Mouse (Mus musculus): ENCODE measurements at regions not wholly inside any gene's neighbourhood (a gene's known extent, or its start where the extent isn't known, plus 50 kb on each side); places are given as distances from the start of the nearest gene placed in this dataset.
"Not testable (repeated sequence)": the region's sequence is repeated elsewhere in the genome, so short reads cannot be mapped to it uniquely, and the experiment has no call there.

- DNase-seq (ENCODE audit: low spot score), result no peak
Measured at GRCm38 (mm10) chr17:43139916-43140315, 123.6 kb downstream of the Tnfrsf21 start.

- DNase-seq (ENCODE audit: low spot score), result no peak
Measured at GRCm38 (mm10) chr17:43141740-43142139, 125.4 kb downstream of the Tnfrsf21 start.

GRCm38 (mm10) chr17:43145749-43146148 lies 124.4 kb upstream of the Adgrf1 start:
- DNase-seq (ENCODE audit: low spot score), result no peak

GRCm38 (mm10) chr17:43147935-43148334 lies 122.2 kb upstream of the Adgrf1 start:
- peak; percentile 70 for DNase-seq (ENCODE audit: low spot score)

- DNase-seq (ENCODE audit: low spot score), result no peak
Measured at GRCm38 (mm10) chr17:43152620-43153019, 117.5 kb upstream of the Adgrf1 start.

DNA sequence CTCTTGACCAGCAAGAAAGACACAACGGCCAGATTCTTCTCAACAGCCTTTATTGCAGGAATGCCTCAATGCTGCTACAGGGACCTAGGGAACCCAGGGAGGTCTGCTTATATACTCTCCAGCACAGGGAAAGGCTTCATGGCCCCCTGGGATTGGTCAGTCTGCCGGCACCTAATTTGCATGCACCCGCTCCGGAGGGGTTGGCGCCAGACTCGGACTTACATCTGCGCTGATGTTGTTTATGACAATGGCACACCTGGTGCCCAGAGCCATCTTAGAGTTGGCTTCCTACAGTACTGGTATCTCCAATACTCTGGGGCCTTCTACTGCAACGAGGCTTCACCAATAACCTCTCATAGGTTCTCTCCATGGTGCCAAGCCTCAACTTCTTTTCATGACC lies 114.9 kb upstream of the Adgrf1 start:
- DNase-seq (ENCODE audit: low spot score), result not testable (repeated sequence)

DNA sequence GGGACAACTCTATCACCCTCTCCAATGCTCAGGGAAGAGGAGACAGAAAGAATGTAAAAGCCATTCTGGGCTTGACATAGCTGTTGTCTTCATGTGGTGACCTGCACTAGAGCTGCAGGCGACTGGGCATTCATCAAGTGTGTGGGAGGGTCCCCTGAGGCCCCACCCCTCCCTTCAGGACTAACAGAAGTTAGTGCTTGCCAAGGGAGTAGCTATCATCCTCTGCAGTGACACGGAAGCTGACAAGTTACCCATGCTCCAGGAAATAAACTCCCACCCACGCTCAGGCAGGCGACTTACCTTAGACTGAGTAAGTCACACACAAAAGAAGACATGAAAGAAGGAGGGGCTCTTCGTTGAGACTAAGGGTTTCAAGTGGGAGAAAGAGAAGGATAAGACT lies 114.0 kb upstream of the Adgrf1 start:
- DNase-seq (ENCODE audit: low spot score), result no peak

DNA sequence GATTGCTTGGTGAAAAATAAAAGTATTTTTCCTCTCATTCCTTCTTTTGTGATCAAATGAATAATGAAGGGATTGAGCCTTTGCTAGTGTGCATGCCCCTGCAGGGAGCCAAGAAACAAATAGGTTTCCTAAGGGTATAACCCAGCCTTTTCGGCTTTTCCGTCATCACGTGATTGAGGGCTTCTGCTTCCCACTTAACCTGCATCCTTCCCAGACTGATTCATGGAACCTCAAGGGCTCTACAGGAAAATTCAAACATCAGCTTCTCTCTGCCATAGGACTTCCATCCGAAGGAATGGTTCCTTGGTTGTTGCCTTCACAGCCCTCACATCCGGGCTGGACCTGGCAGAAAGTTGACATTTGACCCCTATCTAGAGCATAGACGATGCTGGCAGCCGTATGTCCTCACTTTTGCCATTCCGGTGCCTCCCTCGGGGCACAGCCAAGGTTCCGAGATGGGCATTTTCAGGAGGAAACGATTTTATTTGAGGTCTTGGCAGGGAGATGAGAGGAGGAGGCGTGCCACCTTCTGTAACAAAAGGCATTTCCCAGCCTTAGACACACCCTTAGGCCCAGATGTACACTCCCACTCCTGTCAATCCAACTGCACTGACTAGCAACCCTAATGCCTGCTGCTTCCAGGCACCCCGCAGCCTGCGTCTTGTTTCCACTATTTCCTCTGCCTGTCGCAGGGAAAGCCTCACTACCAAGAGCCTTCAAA lies 112.2 kb upstream of the Adgrf1 start:
- DNase-seq (ENCODE audit: low spot score), result peak; percentile 75

DNA sequence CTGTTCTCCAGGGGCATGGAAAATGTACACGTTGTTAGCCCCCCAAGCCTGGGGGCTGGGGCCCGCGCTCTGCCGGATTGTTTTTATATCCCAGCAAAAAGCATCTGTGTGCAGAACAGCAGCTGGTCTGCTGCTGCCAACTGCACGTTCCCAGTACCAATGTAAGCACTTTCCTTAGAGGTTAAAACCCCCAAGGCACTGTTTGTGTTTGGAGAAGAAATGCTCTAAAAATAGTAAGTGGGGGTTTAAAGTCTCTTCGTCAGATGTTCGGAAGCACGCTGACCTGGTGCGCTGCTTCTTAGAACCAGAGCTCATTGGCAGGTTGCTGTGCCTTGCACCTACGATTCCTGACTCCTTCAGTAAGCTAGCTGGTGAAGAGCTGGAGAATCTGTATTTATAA lies 111.4 kb upstream of the Adgrf1 start:
- peak; percentile 24 for DNase-seq (ENCODE audit: low spot score)

DNA sequence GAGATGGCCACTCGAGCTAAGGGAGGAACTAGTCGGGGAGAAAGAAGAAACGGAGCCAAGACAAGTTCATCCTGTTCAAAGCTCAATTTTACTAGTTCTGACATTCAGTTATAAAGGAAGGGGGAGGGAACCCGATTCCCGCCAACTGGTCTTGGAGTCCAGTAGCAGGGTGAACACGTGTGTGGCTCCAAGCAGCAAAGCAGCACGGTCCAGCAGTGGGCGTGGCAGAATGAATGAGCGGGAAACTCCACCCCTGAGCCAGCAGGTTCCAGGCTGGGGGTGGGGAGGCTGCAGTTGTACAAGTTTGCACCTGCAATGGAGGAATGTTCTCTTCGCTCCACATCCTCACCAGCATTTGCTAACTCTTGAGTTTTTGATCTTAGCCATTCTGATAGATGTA lies 108.8 kb upstream of the Adgrf1 start:
- DNase-seq (ENCODE audit: low spot score), result not testable (repeated sequence)

- no peak for DNase-seq (ENCODE audit: low spot score)
Measured at GRCm38 (mm10) chr17:43163126-43163525, 107.0 kb upstream of the Adgrf1 start.

DNA sequence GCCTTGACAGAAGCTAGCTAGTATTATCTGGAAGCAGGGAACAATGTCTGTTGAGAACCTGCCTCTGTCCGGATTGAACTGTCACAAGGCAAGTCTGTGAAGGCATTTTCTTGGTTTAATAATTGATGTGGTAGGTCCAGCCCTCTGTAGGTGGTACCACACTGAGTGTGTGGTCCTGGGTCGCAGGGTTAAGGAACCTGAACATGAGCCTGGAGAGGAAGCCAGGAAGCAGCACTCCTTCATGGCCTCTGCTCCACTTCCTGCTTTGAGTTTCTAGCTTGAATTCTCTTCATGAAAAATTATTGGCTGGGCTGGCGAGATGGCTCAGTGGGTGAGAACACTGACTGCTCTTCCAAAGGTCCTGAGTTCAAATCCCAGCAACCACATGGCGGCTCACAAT lies 104.0 kb upstream of the Adgrf1 start:
- no peak for DNase-seq (ENCODE audit: low spot score)

GRCm38 (mm10) chr17:43169435-43169834 lies 100.7 kb upstream of the Adgrf1 start:
- DNase-seq (ENCODE audit: low spot score), result no peak

DNA sequence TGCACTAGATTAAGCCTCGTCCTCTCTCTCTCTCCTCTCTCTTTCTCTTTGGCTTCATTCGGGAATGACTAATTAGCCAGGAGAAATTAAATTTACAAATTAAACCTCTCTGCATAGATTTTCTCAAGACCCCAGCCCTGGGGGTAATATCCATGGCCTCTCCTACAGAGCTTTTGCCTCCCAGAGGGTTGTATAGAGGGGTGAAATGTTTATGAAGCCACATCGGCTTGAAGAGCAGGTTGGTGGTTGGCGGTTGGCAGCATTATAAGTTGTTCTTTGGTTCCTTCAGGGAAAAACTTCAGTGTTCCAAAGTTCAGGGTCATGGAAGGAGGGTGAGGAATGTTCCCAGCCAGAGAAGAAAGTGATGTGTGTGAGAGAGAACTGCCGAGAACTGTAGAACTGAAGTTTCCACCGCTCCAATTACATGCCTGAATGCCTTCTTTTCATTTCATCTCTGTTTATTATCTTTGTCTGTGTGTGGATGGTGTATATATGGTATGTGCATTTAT lies 97.4 kb upstream of the Adgrf1 start:
- no peak for DNase-seq (ENCODE audit: low spot score)

DNA sequence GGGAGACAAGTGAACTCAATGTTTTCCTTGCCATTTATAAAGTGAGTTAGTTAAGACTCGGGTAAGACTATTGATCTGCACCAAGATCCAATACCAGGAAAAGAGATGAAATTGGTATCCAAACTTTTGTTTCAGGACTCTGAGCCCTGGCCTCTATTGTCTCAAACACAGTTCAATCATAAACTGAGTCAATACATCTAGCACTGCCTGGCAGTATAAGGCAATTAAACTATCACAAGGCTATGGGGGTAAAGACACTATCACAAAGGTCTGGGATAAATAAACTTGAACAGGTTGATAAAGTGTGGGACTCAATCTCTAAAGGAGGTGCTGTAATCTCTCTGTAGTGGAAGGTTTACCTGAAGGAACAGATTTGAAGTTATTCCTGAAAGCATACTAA lies 95.3 kb upstream of the Adgrf1 start:
- no peak for DNase-seq (ENCODE audit: low spot score)

DNA sequence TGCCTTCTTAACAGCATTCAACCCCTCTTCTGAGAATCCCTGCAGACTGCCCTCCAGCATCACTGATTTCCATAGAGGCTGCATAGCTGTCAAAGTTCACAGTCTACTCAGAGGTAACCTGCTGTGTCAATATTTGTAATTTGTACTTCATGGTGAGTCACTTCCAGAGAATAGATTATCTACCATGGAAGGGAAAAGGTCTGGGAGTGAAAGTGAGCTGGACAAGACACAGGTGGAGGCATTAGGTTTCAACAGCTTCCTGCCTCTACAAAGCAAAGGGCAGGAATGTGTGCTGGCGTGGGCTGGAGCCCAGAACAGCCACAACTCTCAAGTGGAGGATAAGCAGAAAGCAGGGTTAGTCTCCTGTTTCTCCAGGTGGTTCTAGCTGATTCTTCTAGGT lies 92.9 kb upstream of the Adgrf1 start:
- DNase-seq (ENCODE audit: low spot score), result no peak

DNA sequence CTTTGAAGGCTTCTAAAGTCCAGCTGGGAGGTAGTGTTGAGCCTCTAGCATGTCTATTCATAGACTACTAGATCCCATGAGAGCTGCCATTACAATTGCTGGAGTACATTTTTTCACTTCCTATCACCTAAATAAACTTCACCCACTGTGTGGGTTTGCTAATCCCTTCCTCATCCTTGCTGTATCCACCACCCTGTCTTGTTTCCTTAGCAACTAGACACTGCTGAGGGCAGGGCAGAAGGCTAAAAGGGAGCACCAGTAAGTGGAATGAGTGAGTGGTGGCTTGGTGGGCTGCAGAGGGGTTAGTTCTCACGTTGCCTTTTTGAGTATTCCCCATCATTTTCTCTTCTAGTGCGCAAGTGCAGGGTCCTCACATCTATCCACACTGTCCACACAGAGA lies 80.1 kb upstream of the Adgrf1 start:
- no peak for DNase-seq (ENCODE audit: low spot score)

DNA sequence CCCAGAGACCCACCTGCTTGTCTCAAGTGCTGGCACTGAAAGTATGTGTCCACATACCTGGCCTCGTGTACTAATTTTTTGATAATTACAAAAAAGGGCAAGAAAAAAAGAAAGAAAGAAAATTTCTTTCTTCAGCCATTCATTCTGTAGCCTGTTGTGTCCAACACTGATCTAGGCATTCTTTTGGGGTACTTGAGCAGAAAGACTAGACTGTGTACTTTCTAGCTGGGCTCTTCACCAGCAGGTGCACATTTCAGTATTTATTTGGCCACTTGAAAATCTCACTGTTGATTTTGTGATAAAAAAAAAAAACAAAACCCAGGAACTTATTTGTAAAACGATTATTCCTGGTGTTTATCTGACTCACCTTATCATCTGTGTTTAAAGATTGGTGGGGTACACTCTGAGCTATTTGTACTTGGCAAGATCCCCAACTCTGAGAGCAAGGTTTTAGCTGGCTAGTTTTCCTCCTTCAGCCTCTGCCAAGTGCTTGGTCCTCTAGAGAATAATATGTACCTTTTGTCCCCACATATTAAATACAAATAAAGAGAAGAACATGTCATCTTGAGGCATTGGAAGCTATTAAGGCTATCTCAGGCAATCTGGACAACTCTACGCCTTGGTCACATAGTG lies 79.2 kb upstream of the Adgrf1 start:
- no peak for DNase-seq (ENCODE audit: low spot score)

DNA sequence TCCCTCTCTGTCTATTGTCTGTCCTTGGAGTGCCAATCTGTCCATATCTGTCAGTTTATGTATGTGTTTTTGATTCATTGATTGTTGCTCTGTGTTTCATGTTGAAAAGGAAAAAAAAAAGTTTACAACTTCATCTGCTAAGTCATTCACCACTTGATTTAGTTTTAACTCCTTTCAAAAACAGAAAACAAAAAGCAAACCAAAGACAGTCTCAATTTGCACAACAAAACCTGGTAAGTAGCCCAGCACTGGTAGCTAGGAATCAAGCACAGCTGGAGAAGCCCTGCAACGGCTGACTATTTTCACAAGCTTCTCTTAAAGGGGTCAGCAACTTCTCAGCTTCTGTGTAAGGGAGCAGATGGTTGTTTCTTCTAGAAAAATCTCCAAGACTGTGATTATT lies 72.9 kb upstream of the Adgrf1 start:
- no peak for DNase-seq (ENCODE audit: low spot score)

DNA sequence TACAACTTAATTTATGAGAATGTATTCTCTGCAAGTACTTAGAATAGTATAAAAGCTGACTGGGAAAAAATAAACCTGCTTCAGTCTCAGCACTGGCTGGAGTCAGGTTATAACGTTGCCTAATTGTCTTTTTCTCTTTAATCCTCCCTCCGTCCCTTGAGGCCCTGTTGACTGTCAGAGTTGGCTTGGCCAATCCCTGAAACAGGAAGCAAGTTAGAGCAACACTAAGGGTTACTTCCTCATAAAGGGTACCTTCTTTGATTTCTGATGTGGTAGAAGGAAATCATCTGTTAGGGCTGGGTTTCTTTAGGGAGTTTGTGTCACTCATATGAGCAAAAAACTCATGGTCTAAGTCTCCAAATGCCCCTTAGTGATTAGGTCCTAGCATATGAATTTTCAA lies 69.3 kb upstream of the Adgrf1 start:
- no peak for DNase-seq (ENCODE audit: low spot score)

- DNase-seq (ENCODE audit: low spot score), result no peak
Measured at GRCm38 (mm10) chr17:43206701-43207470, 63.2 kb upstream of the Adgrf1 start.

GRCm38 (mm10) chr17:43209727-43210126 lies 60.4 kb upstream of the Adgrf1 start:
- no peak for DNase-seq (ENCODE audit: low spot score)

DNA sequence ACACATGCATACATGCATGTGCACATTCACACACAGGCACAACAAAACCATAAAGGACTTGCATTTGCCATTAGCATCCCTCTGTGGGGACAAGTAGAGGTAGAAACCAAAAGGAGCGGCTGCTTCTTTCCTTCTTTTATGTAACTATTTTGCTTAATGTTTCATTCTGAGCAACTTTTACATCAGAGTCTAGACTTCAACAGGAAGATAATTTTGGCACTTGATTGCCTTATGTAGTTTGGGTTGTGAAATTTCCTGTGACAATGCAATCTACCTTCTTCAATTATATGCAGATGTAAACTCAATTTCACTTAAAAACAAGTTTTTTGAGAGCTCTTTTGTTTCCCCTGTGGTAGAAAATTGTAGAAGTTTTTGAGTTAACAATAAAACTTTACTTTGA lies 56.1 kb upstream of the Adgrf1 start:
- no peak for DNase-seq (ENCODE audit: low spot score)
